8 mouse cellular contexts compared by ENCODE assay signal in the genomic region with DNA sequence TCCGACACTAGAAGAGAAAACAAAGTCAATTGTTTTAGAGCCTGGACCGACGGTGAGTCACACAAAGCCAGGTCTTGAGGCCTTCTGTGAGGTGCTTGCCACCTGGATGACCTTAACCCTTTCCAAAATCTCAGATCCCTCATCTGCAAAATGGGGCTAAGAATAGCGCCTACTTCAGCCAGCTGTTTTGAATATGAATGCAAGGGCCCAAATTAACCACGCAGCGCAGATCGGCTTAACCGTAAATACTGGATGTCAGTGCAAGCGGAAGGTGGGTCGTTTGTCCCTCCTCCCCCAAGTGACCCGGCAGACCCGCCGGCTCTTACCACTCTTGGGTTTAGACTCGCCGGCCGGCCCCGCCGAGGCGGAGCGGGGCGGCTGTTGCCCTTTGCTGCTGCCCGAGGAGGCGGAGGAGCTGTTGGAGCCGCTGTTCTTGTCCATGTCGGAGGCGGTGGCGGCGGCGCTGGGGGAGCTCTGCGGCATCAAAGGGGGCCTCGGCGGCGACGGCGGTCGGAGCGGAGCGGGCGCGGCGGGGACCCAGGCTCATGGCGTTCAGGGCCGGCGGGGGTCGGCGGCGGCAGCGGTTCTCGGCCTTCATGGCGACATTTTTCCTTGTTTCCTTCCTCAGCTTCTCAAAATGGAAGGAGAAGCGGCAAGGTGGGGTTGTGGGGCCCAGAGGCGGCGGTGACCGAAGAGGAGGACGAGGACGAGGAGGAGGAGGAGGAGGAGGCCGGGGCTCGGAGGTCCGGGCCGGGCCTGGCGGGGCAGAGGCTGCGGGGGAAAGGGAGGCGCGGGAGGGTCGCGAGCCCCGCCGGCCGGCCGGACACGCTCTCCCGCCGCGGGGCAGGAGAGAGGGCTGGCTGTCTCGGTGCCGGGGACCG. TPM values are rescaled to one million over a fixed set of nuclear protein-coding genes. Genes with fewer than 3 reads are reported as not detected.
DNase-seq lines count a peak whose midpoint lies in the region; ATAC-seq and TF ChIP-seq lines count a peak whose summit lies in the region.

No protein-coding gene starts in this region.

- DNase-seq in cerebellum, adult 9-10 months: peak; percentile 42
- peak; percentile 57 for DNase-seq in adrenal gland, postnatal 10 days
- DNase-seq in forebrain, embryonic 11.5 days (ENCODE audit: low spot score): no peak
- no peak for DNase-seq in hindbrain, embryonic 10.5 days (ENCODE audit: low spot score)
- peak; percentile 95 for DNase-seq in midbrain, embryonic 11.5 days (ENCODE audit: low spot score, missing footprints)

- peak overlapping the region; percentile 99 for H3K4me3 ChIP-seq in forebrain, embryonic 11.5 days (ENCODE audit: low read depth, low read length)
- H3K4me3 ChIP-seq in hindbrain, embryonic 10.5 days: peak overlapping the region; percentile 94
- peak overlapping the region; percentile 100 for H3K4me3 ChIP-seq in limb, embryonic 12.5 days (replicated peaks)
- peak overlapping the region; percentile 97 for H3K4me3 ChIP-seq in midbrain, embryonic 11.5 days (ENCODE audit: low read depth, low read length)
- H3K4me3 ChIP-seq in small intestine, adult 2 months (ENCODE audit: low read depth, low read length): peak overlapping the region; percentile 81

- peak overlapping the region; percentile 83 for H3K4me2 ChIP-seq in forebrain, embryonic 11.5 days (ENCODE audit: low read depth, low read length, severe bottlenecking)
- peak overlapping the region; percentile 67 for H3K4me2 ChIP-seq in limb, embryonic 12.5 days
- peak overlapping the region; percentile 81 for H3K4me2 ChIP-seq in midbrain, embryonic 11.5 days

- peak overlapping the region; percentile 70 for H3K27ac ChIP-seq in forebrain, embryonic 11.5 days (ENCODE audit: low read depth, low read length)
- H3K27ac ChIP-seq in hindbrain, embryonic 10.5 days: peak overlapping the region; percentile 96
- H3K27ac ChIP-seq in limb, embryonic 12.5 days: peak overlapping the region; percentile 82
- peak overlapping the region; percentile 57 for H3K27ac ChIP-seq in midbrain, embryonic 11.5 days (ENCODE audit: low read depth, low read length)
- H3K27ac ChIP-seq in small intestine, adult 2 months (ENCODE audit: insufficient read depth, low read depth, low read length): peak overlapping the region; percentile 26

- H3K9ac ChIP-seq in forebrain, embryonic 11.5 days (ENCODE audit: low read length): peak overlapping the region; percentile 97
- peak overlapping the region; percentile 97 for H3K9ac ChIP-seq in limb, embryonic 12.5 days (replicated peaks)
- H3K9ac ChIP-seq in midbrain, embryonic 11.5 days (ENCODE audit: low read length): peak overlapping the region; percentile 91

- H3K9me3 ChIP-seq in forebrain, embryonic 11.5 days (ENCODE audit: control insufficient read depth, low read length): no peaks in the 10 kb centered on the region
- no peaks in the 10 kb centered on the region for H3K9me3 ChIP-seq in hindbrain, embryonic 10.5 days
- no peaks in the 10 kb centered on the region for H3K9me3 ChIP-seq in limb, embryonic 12.5 days
- no peaks in the 10 kb centered on the region for H3K9me3 ChIP-seq in midbrain, embryonic 11.5 days (ENCODE audit: control insufficient read depth, low read length)

- peaks cover 8% of the 10 kb centered on the region for H3K4me1 ChIP-seq in forebrain, embryonic 11.5 days (replicated peaks; ENCODE audit: control insufficient read depth, insufficient read depth, low read length)
- peaks cover 40% of the 10 kb centered on the region for H3K4me1 ChIP-seq in hindbrain, embryonic 10.5 days (replicated peaks)
- peaks cover 25% of the 10 kb centered on the region for H3K4me1 ChIP-seq in limb, embryonic 12.5 days (replicated peaks)
- H3K4me1 ChIP-seq in midbrain, embryonic 11.5 days (ENCODE audit: control insufficient read depth, insufficient read depth, low read length): peaks cover 21% of the 10 kb centered on the region
- H3K4me1 ChIP-seq in small intestine, adult 2 months (ENCODE audit: control insufficient read depth, insufficient read depth, insufficient read length, low read length): peaks cover 16% of the 10 kb centered on the region

- TF ChIP-seq POLR2A in small intestine, adult 2 months (IDR thresholded peaks at IDR 0.05; ENCODE audit: low read depth, low read length): no peak

- WGBS in forebrain, embryonic 11.5 days: under 1% methylated on average over 76 of the region's 77 CpGs
- under 1% methylated on average over 77 of the region's 77 CpGs for WGBS in hindbrain, embryonic 10.5 days
- under 1% methylated on average over 71 of the region's 77 CpGs for WGBS in limb, embryonic 12.5 days
- WGBS in midbrain, embryonic 11.5 days: under 1% methylated on average over 67 of the region's 77 CpGs
- under 1% methylated on average over 76 of the region's 77 CpGs for WGBS in small intestine, adult 2 months

- no peaks in the 10 kb centered on the region; the same call in 1 of the 2 replicates for H3K36me3 ChIP-seq in forebrain, embryonic 11.5 days (ENCODE audit: control insufficient read depth, insufficient read depth, low read length)
- H3K36me3 ChIP-seq in hindbrain, embryonic 10.5 days: peaks cover 30% of the 10 kb centered on the region
- peaks cover 21% of the 10 kb centered on the region; the same call in 1 of the 2 replicates for H3K36me3 ChIP-seq in limb, embryonic 12.5 days
- H3K36me3 ChIP-seq in midbrain, embryonic 11.5 days (ENCODE audit: control insufficient read depth, insufficient read depth, low read length): no peaks in the 10 kb centered on the region
- 0 out of 2 replicates have a peak, but pooled peaks cover 8% of the 10 kb centered on the region for H3K36me3 ChIP-seq in small intestine, adult 2 months (ENCODE audit: control insufficient read depth, insufficient read depth, low read length)

- no peak for ATAC-seq in cerebellum, adult (ENCODE audit: insufficient number of reproducible peaks, low FRiP score, low TSS enrichment)
- peak; percentile 45 for ATAC-seq in forebrain, embryonic 11.5 days (replicated peaks; ENCODE audit: low FRiP score)
- ATAC-seq in limb, embryonic 12.5 days (ENCODE audit: insufficient number of reproducible peaks, insufficient read depth, low FRiP score, low TSS enrichment, low read depth): no peak
- peak; percentile 61 for ATAC-seq in midbrain, embryonic 11.5 days (ENCODE audit: low FRiP score)

- no peak for TF ChIP-seq CTCF in small intestine, adult 2 months (IDR thresholded peaks at IDR 0.05; ENCODE audit: extremely low read depth, insufficient read length, insufficient replicate concordance, low read depth, low read length)

- H3K27me3 ChIP-seq in forebrain, embryonic 11.5 days (ENCODE audit: control insufficient read depth, insufficient read depth, low read length): no peaks in the 10 kb centered on the region
- H3K27me3 ChIP-seq in hindbrain, embryonic 10.5 days (ENCODE audit: insufficient read depth, poor library complexity, severe bottlenecking): no peaks in the 10 kb centered on the region
- H3K27me3 ChIP-seq in limb, embryonic 12.5 days: no peaks in the 10 kb centered on the region
- no peaks in the 10 kb centered on the region for H3K27me3 ChIP-seq in midbrain, embryonic 11.5 days (ENCODE audit: control insufficient read depth, insufficient read depth, low read length)
- H3K27me3 ChIP-seq in small intestine, adult 2 months (ENCODE audit: control insufficient read depth, insufficient read depth, low read length): no peaks in the 10 kb centered on the region

RNA-seq across cellular contexts. Expression of gene Rnf10, which starts 0.5 kb away (rescaled TPM):
- total RNA-seq in adrenal gland, postnatal 10 days (2021): 100 to 1,000 TPM; 228 to 254 TPM
- polyA plus RNA-seq in forebrain, embryonic 11.5 days (2014; fragmentation: Nextera tagmentation; extraction: Ambion mirVana): 109 and 110 TPM in 2 replicates
- 132 and 172 TPM in 2 replicates for polyA plus RNA-seq in hindbrain, embryonic 10.5 days (2016; fragmentation: Nextera tagmentation; extraction: Ambion mirVana)
- 174 and 184 TPM in 2 replicates for polyA plus RNA-seq in limb, embryonic 12.5 days (2016; fragmentation: Nextera tagmentation; extraction: Ambion mirVana)
- polyA plus RNA-seq in midbrain, embryonic 11.5 days (2014; fragmentation: Nextera tagmentation; extraction: Ambion mirVana): 84.6 and 85.0 TPM in 2 replicates
- polyA plus RNA-seq in small intestine, adult 2 months (2012; rRNA removed): 80.5 and 148 TPM in 2 replicates

RNA-seq across cellular contexts. Expression of gene Coq5, which starts 7.3 kb away (rescaled TPM):
- 100 to 1,000 TPM in 1 of 2 experiments, 10 to 100 TPM in 1; 90.7 to 114 TPM for total RNA-seq in adrenal gland, postnatal 10 days (2021)
- polyA plus RNA-seq in forebrain, embryonic 11.5 days (2014; fragmentation: Nextera tagmentation; extraction: Ambion mirVana): 57.1 and 58.2 TPM in 2 replicates
- 49.6 and 55.1 TPM in 2 replicates for polyA plus RNA-seq in hindbrain, embryonic 10.5 days (2016; fragmentation: Nextera tagmentation; extraction: Ambion mirVana)
- 39.0 and 44.0 TPM in 2 replicates for polyA plus RNA-seq in limb, embryonic 12.5 days (2016; fragmentation: Nextera tagmentation; extraction: Ambion mirVana)
- polyA plus RNA-seq in midbrain, embryonic 11.5 days (2014; fragmentation: Nextera tagmentation; extraction: Ambion mirVana): 58.6 and 59.1 TPM in 2 replicates
- 4.8 and 6.6 TPM in 2 replicates for polyA plus RNA-seq in small intestine, adult 2 months (2012; rRNA removed)

RNA-seq across cellular contexts. Expression of gene Dynll1, which starts 28.6 kb away (rescaled TPM):
- 100 to 1,000 TPM; 243 to 258 TPM for total RNA-seq in adrenal gland, postnatal 10 days (2021)
- polyA plus RNA-seq in forebrain, embryonic 11.5 days (2014; fragmentation: Nextera tagmentation; extraction: Ambion mirVana): 1,518 and 1,534 TPM in 2 replicates
- 1,684 and 1,740 TPM in 2 replicates for polyA plus RNA-seq in hindbrain, embryonic 10.5 days (2016; fragmentation: Nextera tagmentation; extraction: Ambion mirVana)
- polyA plus RNA-seq in limb, embryonic 12.5 days (2016; fragmentation: Nextera tagmentation; extraction: Ambion mirVana): 1,818 and 1,898 TPM in 2 replicates
- 1,577 and 1,606 TPM in 2 replicates for polyA plus RNA-seq in midbrain, embryonic 11.5 days (2014; fragmentation: Nextera tagmentation; extraction: Ambion mirVana)
- 54.5 and 78.1 TPM in 2 replicates for polyA plus RNA-seq in small intestine, adult 2 months (2012; rRNA removed)

RNA-seq across cellular contexts. Expression of gene Pop5, which starts 36.5 kb away (rescaled TPM):
- 10 to 100 TPM; 86.6 to 97.6 TPM for total RNA-seq in adrenal gland, postnatal 10 days (2021)
- 98.4 and 105 TPM in 2 replicates for polyA plus RNA-seq in forebrain, embryonic 11.5 days (2014; fragmentation: Nextera tagmentation; extraction: Ambion mirVana)
- 104 and 114 TPM in 2 replicates for polyA plus RNA-seq in hindbrain, embryonic 10.5 days (2016; fragmentation: Nextera tagmentation; extraction: Ambion mirVana)
- 93.9 and 104 TPM in 2 replicates for polyA plus RNA-seq in limb, embryonic 12.5 days (2016; fragmentation: Nextera tagmentation; extraction: Ambion mirVana)
- polyA plus RNA-seq in midbrain, embryonic 11.5 days (2014; fragmentation: Nextera tagmentation; extraction: Ambion mirVana): 91.0 and 98.7 TPM in 2 replicates
- 68.6 and 74.5 TPM in 2 replicates for polyA plus RNA-seq in small intestine, adult 2 months (2012; rRNA removed)

RNA-seq across cellular contexts. Expression of gene Srsf9, which starts 54.8 kb away (rescaled TPM):
- 10 to 100 TPM; 67.1 to 70.7 TPM for total RNA-seq in adrenal gland, postnatal 10 days (2021)
- polyA plus RNA-seq in forebrain, embryonic 11.5 days (2014; fragmentation: Nextera tagmentation; extraction: Ambion mirVana): 373 and 388 TPM in 2 replicates
- polyA plus RNA-seq in hindbrain, embryonic 10.5 days (2016; fragmentation: Nextera tagmentation; extraction: Ambion mirVana): 383 and 387 TPM in 2 replicates
- polyA plus RNA-seq in limb, embryonic 12.5 days (2016; fragmentation: Nextera tagmentation; extraction: Ambion mirVana): 444 and 480 TPM in 2 replicates
- polyA plus RNA-seq in midbrain, embryonic 11.5 days (2014; fragmentation: Nextera tagmentation; extraction: Ambion mirVana): 362 and 376 TPM in 2 replicates
- 16.9 and 38.0 TPM in 2 replicates for polyA plus RNA-seq in small intestine, adult 2 months (2012; rRNA removed)

Comparison
In these comparisons a context has a peak if more than half of its experiments do, and no peak if none do; other contexts are left out.
1. DNase-seq: peak in cerebellum, adult 9-10 months (single experiment), adrenal gland, postnatal 10 days (single experiment) and midbrain, embryonic 11.5 days (single experiment); none in forebrain, embryonic 11.5 days (single experiment) and hindbrain, embryonic 10.5 days (single experiment).
2. ATAC-seq: peak in forebrain, embryonic 11.5 days (single experiment) and midbrain, embryonic 11.5 days (single experiment); none in cerebellum, adult (single experiment) and limb, embryonic 12.5 days (single experiment).
3. H3K27ac ChIP-seq: peak in every context shown above with its lines; median percentile 96 in hindbrain, embryonic 10.5 days; 82 in limb, embryonic 12.5 days; 70 in forebrain, embryonic 11.5 days; 57 in midbrain, embryonic 11.5 days; 26 in small intestine, adult 2 months.
4. RNA of gene Dynll1, which starts 28.6 kb away (polyA plus RNA-seq): 1,818 to 1,898 TPM in limb, embryonic 12.5 days, 1,684 to 1,740 TPM in hindbrain, embryonic 10.5 days, 1,577 to 1,606 TPM in midbrain, embryonic 11.5 days and 1,518 to 1,534 TPM in forebrain, embryonic 11.5 days; 54.5 to 78.1 TPM in small intestine, adult 2 months; every median in the first group is over 10 times any median in the second.
5. Peak in every context shown above with its lines, with median percentiles within 50 percentile points of each other: H3K4me2 ChIP-seq, H3K4me3 ChIP-seq and H3K9ac ChIP-seq.